Mouse (Mus musculus): ENCODE data around the gene Josd1. TPM values are rescaled to one million over a fixed set of nuclear protein-coding genes. Genes with fewer than 3 reads are reported as not detected.

Gene Josd1
- total RNA-seq (2021), result 10 to 100 TPM; 29.3 to 30.1 TPM

DNA sequence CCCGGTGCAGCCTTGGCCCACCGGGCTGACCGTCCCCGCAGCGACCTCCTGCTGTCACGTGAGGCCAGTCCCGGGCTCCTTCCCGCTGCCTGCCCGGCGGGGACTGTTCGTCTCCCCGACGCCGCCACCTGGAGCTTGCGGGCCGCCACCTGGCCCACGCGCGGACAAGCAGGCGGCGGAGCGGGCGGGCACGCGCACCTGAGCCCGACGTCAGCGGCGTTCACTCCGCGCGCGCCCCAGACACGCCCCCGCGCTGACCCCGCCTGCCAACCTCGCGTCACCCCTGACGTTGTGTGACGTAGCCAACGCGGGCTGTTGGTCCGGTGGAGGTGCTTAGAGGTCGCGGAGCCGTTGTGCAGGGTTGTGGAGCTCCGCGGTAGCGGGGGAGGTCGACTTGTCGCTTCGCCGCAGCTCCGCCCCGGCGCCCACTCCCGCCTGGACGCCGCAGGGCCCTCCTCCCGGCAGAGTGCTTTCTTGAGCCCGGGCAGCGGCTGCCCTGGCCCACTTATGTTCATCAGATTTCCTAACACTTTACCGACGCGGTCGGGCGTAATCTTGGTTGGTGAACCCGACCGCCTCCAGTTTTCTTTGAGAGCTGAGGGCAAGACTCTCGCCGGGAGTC is at the start of gene Josd1:
TSS of gene Josd1 (minus strand) at position 274 of the 622 bp plus-strand sequence.
- intact Hi-C loops (cut with DNase I), result loop anchor here (2.0 kb wide), 1 partner anchor 51 kb away; no protein-coding TSS in a partner anchor
- peak; percentile 98 for DNase-seq

- intact Hi-C loops (cut with DNase I), result no loop called here
- DNase-seq, result peak in 1 of 2 experiments; percentile 34
Measured at GRCm38 (mm10) chr15:79734311-79734710, 46.6 kb upstream of the Josd1 start.

DNA sequence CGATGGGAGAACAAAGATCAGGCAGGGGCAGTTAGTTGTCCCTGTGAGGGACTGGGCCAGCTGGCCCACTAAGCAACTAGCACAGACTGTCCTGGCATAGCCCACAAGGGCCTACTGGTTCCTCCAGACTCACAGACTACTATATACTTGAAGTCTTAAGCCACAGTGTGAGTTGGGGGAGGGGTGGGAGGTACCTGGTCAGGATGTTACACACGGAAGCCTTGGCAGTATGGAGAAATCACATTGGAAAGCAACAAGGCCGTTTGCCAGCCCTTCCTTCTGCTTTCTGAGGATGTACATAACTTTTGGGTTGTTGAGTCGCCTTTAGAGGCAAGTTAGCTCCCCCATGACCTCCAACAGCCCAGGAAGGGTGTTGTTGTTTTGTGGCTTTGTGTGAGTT is 45.9 kb upstream of the Josd1 start:
- DNase-seq, result no peak
- intact Hi-C loops (cut with DNase I), result no loop called here

DNA sequence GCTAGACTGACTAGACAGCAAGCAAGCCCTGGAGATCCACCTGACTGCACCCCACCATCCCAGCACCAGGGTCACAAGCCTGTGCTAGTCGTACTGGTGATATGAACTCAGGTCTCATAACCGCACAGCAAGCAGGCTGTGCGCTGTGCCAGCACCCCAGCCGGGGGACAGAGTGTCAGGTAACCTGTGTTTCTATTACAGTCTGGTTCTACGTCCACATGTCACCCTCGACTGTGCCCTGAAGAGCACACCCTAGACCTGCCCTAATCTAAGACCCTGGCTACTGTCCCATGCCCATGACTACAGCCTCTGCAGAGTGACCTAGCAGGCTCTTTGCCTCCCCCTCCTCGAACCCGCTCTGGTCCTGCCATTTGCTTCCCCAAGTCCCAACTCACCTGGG is 45.5 kb upstream of the Josd1 start:
- no peak for DNase-seq

GRCm38 (mm10) chr15:79731554-79731953 is 43.8 kb upstream of the Josd1 start:
- DNase-seq, result no peak
- intact Hi-C loops (cut with DNase I), result no loop called here

More for the DNA sequence above, 45.5 kb upstream of the Josd1 start:
- intact Hi-C loops (cut with DNase I), result no loop called here

DNA sequence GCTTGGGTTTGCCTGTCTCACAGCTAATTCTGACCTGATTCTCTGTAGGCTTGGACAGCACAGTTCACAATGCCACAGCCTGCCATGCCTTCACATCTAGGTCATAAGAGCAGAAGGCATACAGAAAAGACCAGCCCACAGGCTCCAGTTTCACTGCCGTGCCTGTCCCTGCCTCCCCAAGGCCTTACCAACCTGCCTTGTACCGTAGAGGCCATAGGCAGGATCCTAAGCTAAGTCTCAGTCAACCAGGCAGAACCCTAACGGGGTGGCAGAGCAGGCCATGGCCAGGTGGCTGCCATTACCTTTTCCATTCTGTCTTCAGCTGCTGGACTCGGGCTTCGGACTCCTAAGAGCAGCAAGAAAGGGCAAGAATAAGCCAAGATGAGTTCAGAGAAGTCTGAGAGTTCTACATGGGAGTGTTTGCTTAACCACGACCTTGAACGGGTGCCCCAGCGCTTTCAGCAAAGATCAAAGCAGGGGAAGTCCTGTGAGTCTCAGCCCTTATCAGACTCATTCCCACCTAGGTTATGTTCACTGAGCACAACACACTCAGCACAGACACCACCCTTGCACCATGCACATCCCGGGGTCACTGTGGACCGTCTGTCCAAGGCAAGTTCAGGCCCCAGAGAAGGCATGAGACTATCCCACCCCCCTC is 41.1 kb upstream of the Josd1 start:
- DNase-seq, result no peak
- intact Hi-C loops (cut with DNase I), result no loop called here

- intact Hi-C loops (cut with DNase I), result no loop called here
Measured at GRCm38 (mm10) chr15:79728311-79728710, 40.6 kb upstream of the Josd1 start.

DNA sequence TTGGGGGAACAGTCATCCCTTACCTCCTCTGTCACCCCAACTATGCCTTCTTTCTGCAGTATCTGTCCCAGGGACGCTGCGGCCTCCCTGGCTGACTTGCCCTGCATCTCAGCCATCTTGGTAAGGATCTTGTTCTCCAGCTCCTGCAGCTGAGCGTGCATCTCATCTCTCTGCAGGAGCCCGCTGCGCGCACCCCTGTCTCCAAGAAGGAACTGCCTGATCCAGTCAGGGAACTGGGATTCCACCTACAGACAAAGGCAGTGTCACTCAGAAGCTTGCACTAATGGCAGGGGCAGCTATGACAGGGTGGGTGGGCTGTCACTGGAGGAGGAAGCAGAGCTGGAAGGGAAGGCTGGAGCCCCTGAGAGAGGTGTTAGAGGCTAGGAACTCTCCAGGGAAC is 40.1 kb upstream of the Josd1 start:
- intact Hi-C loops (cut with DNase I), result no loop called here
- no peak for DNase-seq

More at GRCm38 (mm10) chr15:79728311-79728710, 40.6 kb upstream of the Josd1 start:
- no peak for DNase-seq

GRCm38 (mm10) chr15:79725190-79725789 is 37.6 kb upstream of the Josd1 start:
- intact Hi-C loops (cut with DNase I), result no loop called here
- no peak for DNase-seq

- peak; percentile 66 to 75 for DNase-seq
- intact Hi-C loops (cut with DNase I), result no loop called here
Measured at GRCm38 (mm10) chr15:79723439-79723838, 35.7 kb upstream of the Josd1 start.

DNA sequence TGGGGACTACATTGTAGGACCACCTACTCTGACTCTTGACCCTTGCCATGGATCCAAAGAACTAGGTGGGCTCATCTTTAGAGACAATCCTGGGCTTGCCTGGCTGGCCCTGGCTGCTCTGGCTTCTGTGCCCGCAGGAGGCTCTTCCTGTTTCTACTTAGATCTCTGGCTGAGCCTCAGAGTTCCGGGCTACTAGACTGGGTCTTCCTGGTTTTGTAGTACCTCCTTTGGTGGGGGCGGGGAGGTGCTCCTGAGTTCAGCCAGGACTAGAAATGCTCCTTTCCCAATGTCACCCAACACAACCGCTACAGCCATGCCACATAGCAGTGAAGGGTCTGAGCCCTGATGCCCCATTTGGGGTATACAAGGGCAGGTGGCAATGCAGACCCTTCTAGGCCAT is 33.1 kb upstream of the Josd1 start:
- intact Hi-C loops (cut with DNase I), result no loop called here
- DNase-seq, result no peak

GRCm38 (mm10) chr15:79720267-79720666 is 32.5 kb upstream of the Josd1 start:
- intact Hi-C loops (cut with DNase I), result no loop called here
- DNase-seq, result no peak

DNA sequence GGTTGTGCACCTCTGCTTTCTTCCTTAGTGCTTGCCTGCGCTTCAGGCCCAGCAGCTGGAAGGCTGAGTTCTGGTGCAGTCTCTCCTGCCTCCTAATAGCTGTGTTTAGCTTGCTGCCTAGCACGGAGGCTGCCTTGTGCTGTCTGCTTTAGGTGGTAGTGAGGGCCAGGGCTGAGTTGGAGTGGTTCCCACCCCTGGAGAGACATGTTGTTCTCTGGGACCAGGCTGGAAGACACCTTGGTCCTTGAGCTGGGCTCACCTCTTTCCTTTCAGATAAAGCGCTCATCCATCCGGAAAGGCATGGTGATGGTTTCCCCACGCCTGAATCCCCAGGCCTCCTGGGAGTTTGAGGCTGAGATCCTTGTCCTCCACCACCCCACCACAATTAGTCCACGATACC is 29.0 kb upstream of the Josd1 start:
- DNase-seq, result no peak
- intact Hi-C loops (cut with DNase I), result no loop called here

- intact Hi-C loops (cut with DNase I), result no loop called here
- no peak for DNase-seq
Measured at GRCm38 (mm10) chr15:79715646-79716045, 27.9 kb upstream of the Josd1 start.

GRCm38 (mm10) chr15:79708229-79708822 is 20.6 kb upstream of the Josd1 start:
- intact Hi-C loops (cut with DNase I), result no loop called here
- DNase-seq, result no peak

GRCm38 (mm10) chr15:79706603-79707214 is 19.0 kb upstream of the Josd1 start:
- intact Hi-C loops (cut with DNase I), result no loop called here
- no peak for DNase-seq

GRCm38 (mm10) chr15:79697558-79698187 is 10.0 kb upstream of the Josd1 start:
- intact Hi-C loops (cut with DNase I), result no loop called here
- no peak for DNase-seq

GRCm38 (mm10) chr15:79697011-79697410 is 9.3 kb upstream of the Josd1 start:
- DNase-seq, result no peak
- intact Hi-C loops (cut with DNase I), result no loop called here

DNA sequence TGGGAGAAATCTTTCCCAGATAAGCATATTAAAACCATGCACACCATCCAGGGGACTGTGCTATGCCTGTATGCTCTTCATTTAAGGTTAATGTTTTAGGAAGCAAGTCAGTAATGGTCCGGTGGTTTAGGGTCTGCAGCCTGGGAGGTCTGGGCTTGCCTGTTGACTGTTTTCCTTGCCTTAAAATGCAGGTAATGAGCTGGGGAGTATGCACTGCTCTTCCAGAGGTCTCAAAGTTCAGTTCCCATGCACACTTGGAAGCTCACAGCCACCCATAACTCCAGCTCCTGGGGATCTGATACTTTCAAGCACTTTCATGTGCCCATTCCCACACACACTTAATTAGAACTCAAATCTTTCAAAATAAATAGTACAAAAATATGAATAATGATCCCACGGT is 8.8 kb upstream of the Josd1 start:
- intact Hi-C loops (cut with DNase I), result no loop called here
- DNase-seq, result no peak

- intact Hi-C loops (cut with DNase I), result no loop called here
- DNase-seq, result no peak
Measured at GRCm38 (mm10) chr15:79695516-79695915, 7.8 kb upstream of the Josd1 start.

DNA sequence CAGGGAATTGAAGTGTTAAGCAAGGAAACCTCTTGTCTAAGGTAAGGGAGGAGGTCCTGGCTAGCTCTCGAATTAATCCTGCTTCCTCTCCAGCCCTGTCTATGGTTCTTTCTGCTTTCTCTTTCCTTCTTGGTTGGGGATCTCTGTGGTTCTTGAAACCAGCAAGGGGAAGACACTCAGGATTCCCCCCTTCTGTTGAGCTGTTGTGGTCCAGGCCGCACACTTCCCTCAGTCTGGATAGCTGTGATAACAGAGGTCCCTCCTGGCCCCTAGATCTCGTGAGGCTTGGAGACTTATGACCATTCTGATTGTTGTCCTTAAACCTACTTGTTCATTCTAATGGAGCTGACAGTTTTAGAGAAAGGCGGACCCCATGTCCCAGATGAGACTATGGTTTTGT is 6.8 kb upstream of the Josd1 start:
- intact Hi-C loops (cut with DNase I), result no loop called here

More for the DNA sequence above, 6.8 kb upstream of the Josd1 start:
- DNase-seq, result no peak
